Mouse (Mus musculus) CH12.LX (cell line): ENCODE results near the gene Fam19a2. TPM values are rescaled to one million over a fixed set of nuclear protein-coding genes. Genes with fewer than 3 reads are reported as not detected.

ENCODE experiments used
- DNase-seq: peaks from one replicate; pipeline ENCODE4 v3.0.0-alpha.2; 2013; ENCODE audit errors: extremely low read depth
- H3K27ac ChIP-seq: 2 replicates; pipeline ENCODE4 v1.5.1; 2012; ENCODE audit warnings: low read depth, mild to moderate bottlenecking, control low read depth, moderate library complexity; ENCODE audit not compliant: insufficient read depth
- H3K27me3 ChIP-seq: replicated peaks from 2 replicates; pipeline ENCODE3; 2012; ENCODE audit warnings: inconsistent platforms
- H3K36me3 ChIP-seq, 2 experiments: replicated peaks in 1 of 2; 2 replicates each; pipeline versions ENCODE3 to v1.6.1; 2012; ENCODE audit warnings: inconsistent platforms in 1 of 2, low read length in 1 of 2, mild to moderate bottlenecking in 1 of 2, mixed read lengths in 1 of 2, moderate library complexity in 1 of 2; ENCODE audit not compliant: control insufficient read depth in 1 of 2, insufficient read depth in 1 of 2
- H3K4me1 ChIP-seq, 2 experiments: 2 replicates each; pipeline ENCODE4 v1.6.1; 2012; ENCODE audit warnings: inconsistent platforms in 1 of 2, moderate library complexity in 1 of 2; ENCODE audit not compliant: insufficient read depth in 2 of 2, control insufficient read depth in 1 of 2
- H3K4me2 ChIP-seq: 2 replicates; pipeline ENCODE4 v1.6.1; 2012; ENCODE audit warnings: low read depth, mild to moderate bottlenecking, control low read depth; ENCODE audit not compliant: poor library complexity, insufficient read depth, severe bottlenecking
- H3K4me3 ChIP-seq, 3 experiments: fragments of 150-350 bp in 1 of 3; sonication (generic) in 1 of 3; replicated peaks in 1 of 3; 2 replicates each; pipeline versions ENCODE3 to v1.5.1; 2011 to 2012; ENCODE audit warnings: low read depth in 2 of 3, low read length in 2 of 3, mild to moderate bottlenecking in 2 of 3, moderate library complexity in 2 of 3, control low read depth in 1 of 3, improper control_type of control experiment in 1 of 3, inconsistent platforms in 1 of 3, mixed read lengths in 1 of 3; ENCODE audit not compliant: poor library complexity in 1 of 3
- H3K79me2 ChIP-seq: replicated peaks from 2 replicates; pipeline ENCODE4 v1.6.1; 2012; ENCODE audit warnings: mild to moderate bottlenecking, moderate library complexity; ENCODE audit not compliant: control insufficient read depth, poor library complexity, insufficient read depth, severe bottlenecking; ENCODE audit errors: extremely low read depth
- H3K9ac ChIP-seq: 2 replicates; pipeline ENCODE4 v1.6.1; 2012; ENCODE audit warnings: low read depth, mild to moderate bottlenecking, control low read depth, moderate library complexity; ENCODE audit not compliant: insufficient read depth
- H3K9me3 ChIP-seq: replicated peaks from 2 replicates; pipeline ENCODE3; 2012; ENCODE audit warnings: low read length, inconsistent platforms, mixed read lengths
- BHLHE40 ChIP-seq: IDR thresholded peaks from 2 replicates; pipeline ENCODE4 v1.6.1; 2011; ENCODE audit warnings: mild to moderate bottlenecking, low read depth, low read length, improper control_type of control experiment
- CHD1 ChIP-seq: IDR thresholded peaks from 2 replicates; pipeline ENCODE4 v1.6.1; 2012; ENCODE audit warnings: low read depth, low read length, improper control_type of control experiment, inconsistent platforms
- CTCF ChIP-seq, 2 experiments: IDR thresholded peaks in 1 of 2; conservative IDR thresholded peaks in 1 of 2; 2 replicates each; pipeline ENCODE4 v1.5.1; 2011 to 2012; ENCODE audit warnings: low read depth in 2 of 2, low read length in 2 of 2, improper control_type of control experiment in 1 of 2, inconsistent platforms in 1 of 2, mild to moderate bottlenecking in 1 of 2, moderate library complexity in 1 of 2
- ETS1 ChIP-seq: conservative IDR thresholded peaks from 2 replicates; pipeline ENCODE4 v1.6.1; 2012; ENCODE audit warnings: low read depth, mild to moderate bottlenecking, inconsistent platforms, low read length, improper control_type of control experiment, moderate library complexity
- IRF4 ChIP-seq: IDR thresholded peaks from 2 replicates; pipeline ENCODE4 v1.6.1; 2014; ENCODE audit warnings: low read depth, mild to moderate bottlenecking, inconsistent platforms, low read length, improper control_type of control experiment
- JUND ChIP-seq: conservative IDR thresholded peaks from 2 replicates; pipeline ENCODE4 v1.6.1; 2011; ENCODE audit warnings: low read depth, low read length, improper control_type of control experiment
- KAT2A ChIP-seq: IDR thresholded peaks from 2 replicates; pipeline ENCODE4 v1.6.1; 2012; ENCODE audit warnings: low read length, improper control_type of control experiment, inconsistent platforms; ENCODE audit not compliant: insufficient replicate concordance
- MEF2A ChIP-seq: IDR thresholded peaks from 2 replicates; pipeline ENCODE4 v1.6.1; 2014; ENCODE audit warnings: low read depth, mild to moderate bottlenecking, inconsistent platforms, low read length, improper control_type of control experiment, borderline replicate concordance
- MYC ChIP-seq: IDR thresholded peaks from 2 replicates; pipeline ENCODE4 v1.6.1; 2011; ENCODE audit warnings: low read depth, mild to moderate bottlenecking, improper control_type of control experiment, low read length
- NELFE ChIP-seq: IDR thresholded peaks from 2 replicates; pipeline ENCODE4 v1.6.1; 2011; ENCODE audit warnings: low read depth, low read length, improper control_type of control experiment
- NRF1 ChIP-seq: IDR thresholded peaks from 2 replicates; pipeline ENCODE4 v1.6.1; 2014; ENCODE audit warnings: low read depth, mild to moderate bottlenecking, inconsistent platforms, low read length, improper control_type of control experiment, moderate library complexity
- POLR2A ChIP-seq: IDR thresholded peaks from 2 replicates; pipeline ENCODE4 v1.6.1; 2011; ENCODE audit warnings: low read depth, mild to moderate bottlenecking, improper control_type of control experiment, low read length
- POLR2AphosphoS2 ChIP-seq: IDR thresholded peaks from 2 replicates; pipeline ENCODE4 v1.6.1; 2011; ENCODE audit warnings: low read depth, low read length, improper control_type of control experiment
- RCOR1 ChIP-seq: conservative IDR thresholded peaks from 2 replicates; pipeline ENCODE4 v1.6.1; 2012; ENCODE audit warnings: low read depth, mild to moderate bottlenecking, inconsistent platforms, low read length, improper control_type of control experiment
- SIN3A ChIP-seq: IDR thresholded peaks from 2 replicates; pipeline ENCODE4 v1.6.1; 2012; ENCODE audit warnings: low read length, improper control_type of control experiment, inconsistent platforms
- SMC3 ChIP-seq: IDR thresholded peaks from 2 replicates; pipeline ENCODE4 v1.6.1; 2011; ENCODE audit warnings: low read depth, low read length, improper control_type of control experiment
- ZKSCAN1 ChIP-seq: IDR thresholded peaks from 2 replicates; pipeline ENCODE4 v1.6.1; 2012; ENCODE audit warnings: low read depth, inconsistent platforms, low read length, improper control_type of control experiment, borderline replicate concordance
- dilution Hi-C: fragments of 300-500 bp; cut with MboI; formaldehyde crosslinking; loops from 2 replicates; pipeline ENCODE4 v1.14.3; 2020; ENCODE audit warnings: low sequenced_read_pairs; ENCODE audit not compliant: extremely low pct_unique_long_range_greater_than_20kb, extremely low pct_ligation_motif_present
- in situ Hi-C: fragments of 300-500 bp; cut with MboI; formaldehyde crosslinking; loops from 3 replicates; pipeline ENCODE4 v1.14.3; 2019; ENCODE audit warnings: low sequenced_read_pairs, low pct_ligation_motif_present, low pct_unique_long_range_greater_than_20kb, mixed read lengths
- polyA plus RNA-seq: library from polyadenylated mRNA; unstranded; fragments of >175 nt; gene quantifications from 2 replicates; pipeline ENCODE4 v1.2.1, GENCODE M21; 2012; ENCODE audit warnings: low read depth; ENCODE audit not compliant: insufficient read length
- total RNA-seq, 2 experiments: library from RNA; depleted of rRNA; stranded (reverse); fragments of 300-350 nt in 1 of 2; fragments of >200 nt in 1 of 2; gene quantifications; 2 replicates each; pipeline ENCODE4 v1.2.3; 2012 to 2014

Fam19a2 gene
- total and polyA plus RNA-seq, 3 experiments: not detected

DNA sequence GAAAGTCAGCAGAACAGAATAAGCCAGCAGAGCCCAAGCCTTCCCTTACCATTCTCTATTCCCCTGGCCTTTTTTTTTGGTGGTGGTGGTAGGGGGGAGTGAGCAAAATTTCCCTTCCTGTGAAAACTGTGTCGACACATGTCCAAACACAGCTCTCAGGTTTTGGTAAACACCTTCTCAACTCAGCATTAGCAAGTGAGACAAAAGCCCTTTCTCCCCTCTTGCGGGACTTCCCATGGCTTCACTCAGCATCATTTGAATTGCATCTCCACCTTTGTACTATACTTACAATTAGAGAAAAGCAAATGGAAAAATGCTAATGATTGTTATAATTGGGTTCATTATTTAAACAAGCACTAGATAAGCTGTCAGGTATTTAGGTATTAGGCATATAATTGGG, 119.5 kb downstream of the Fam19a2 start:
- no peaks in the 10 kb centered on the region for H3K27me3 ChIP-seq
- TF ChIP-seq NRF1 (no peak), MEF2A (no peak), NELFE (no peak), KAT2A (no peak), SMC3 (no peak), BHLHE40 (no peak), ZKSCAN1 (no peak), ETS1 (no peak), POLR2A (no peak), MYC (no peak), CHD1 (no peak), POLR2AphosphoS2 (no peak), RCOR1 (no peak), SIN3A (no peak)
- TF ChIP-seq, all 38 proteins: peak for 0
- no peaks in the 10 kb centered on the region for H3K36me3 ChIP-seq
- H3K4me2 ChIP-seq: no peak overlapping the region
- no peaks in the 10 kb centered on the region for H3K4me1 ChIP-seq
- no peak overlapping the region for H3K27ac ChIP-seq
- H3K9ac ChIP-seq: no peak overlapping the region
- H3K9me3 ChIP-seq: peaks cover 30% of the 10 kb centered on the region
- in situ Hi-C loops: no loop called here
- no peak overlapping the region for H3K4me3 ChIP-seq
- dilution Hi-C loops: no loop called here
- no peak for DNase-seq
- H3K79me2 ChIP-seq: no peaks in the 10 kb centered on the region

DNA sequence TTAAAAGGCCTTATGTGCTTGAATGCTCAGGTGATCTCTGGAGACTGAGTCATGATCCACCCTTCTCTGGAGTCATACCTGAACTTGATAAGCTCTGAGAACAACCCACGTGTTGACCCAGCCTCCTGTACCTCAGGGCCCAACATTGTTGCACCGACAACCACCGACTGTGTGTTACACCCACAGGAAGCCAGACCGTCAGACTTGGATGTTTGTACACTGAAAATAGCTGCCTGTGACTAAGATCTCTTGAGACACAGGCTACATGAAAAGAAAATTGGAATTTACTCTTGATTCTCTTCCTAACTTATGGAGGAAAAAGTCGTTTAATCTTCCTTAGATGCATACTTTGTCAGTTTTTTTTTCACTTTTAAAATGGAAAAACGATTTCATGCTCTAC, 121.8 kb downstream of the Fam19a2 start:
- H3K36me3 ChIP-seq: no peaks in the 10 kb centered on the region
- H3K27ac ChIP-seq: no peak overlapping the region
- peaks cover 32% of the 10 kb centered on the region for H3K9me3 ChIP-seq
- no peaks in the 10 kb centered on the region for H3K27me3 ChIP-seq
- dilution Hi-C loops: no loop called here
- H3K79me2 ChIP-seq: no peaks in the 10 kb centered on the region
- no peak overlapping the region for H3K4me2 ChIP-seq
- H3K9ac ChIP-seq: no peak overlapping the region
- no peak for DNase-seq
- no peak overlapping the region for H3K4me3 ChIP-seq
- in situ Hi-C loops: no loop called here
- H3K4me1 ChIP-seq: no peaks in the 10 kb centered on the region
- TF ChIP-seq CTCF (conservative IDR thresholded peaks at IDR 0.05 in 1 of 2, IDR thresholded peaks at IDR 0.05 in 1 of 2; ENCODE audit: low read depth in 2 of 2, low read length in 2 of 2) (no peak), IRF4 (no peak), NRF1 (no peak), JUND (no peak)
- TF ChIP-seq, all 38 proteins: peak for 0
